Mouse (Mus musculus): ENCODE results near the gene Ly6g6e. TPM values are rescaled to one million over a fixed set of nuclear protein-coding genes. Genes with fewer than 3 reads are reported as not detected.

Gene Ly6g6e
- polyA plus RNA-seq, 1 experiment from 2014 or later = 2.2 TPM

DNA sequence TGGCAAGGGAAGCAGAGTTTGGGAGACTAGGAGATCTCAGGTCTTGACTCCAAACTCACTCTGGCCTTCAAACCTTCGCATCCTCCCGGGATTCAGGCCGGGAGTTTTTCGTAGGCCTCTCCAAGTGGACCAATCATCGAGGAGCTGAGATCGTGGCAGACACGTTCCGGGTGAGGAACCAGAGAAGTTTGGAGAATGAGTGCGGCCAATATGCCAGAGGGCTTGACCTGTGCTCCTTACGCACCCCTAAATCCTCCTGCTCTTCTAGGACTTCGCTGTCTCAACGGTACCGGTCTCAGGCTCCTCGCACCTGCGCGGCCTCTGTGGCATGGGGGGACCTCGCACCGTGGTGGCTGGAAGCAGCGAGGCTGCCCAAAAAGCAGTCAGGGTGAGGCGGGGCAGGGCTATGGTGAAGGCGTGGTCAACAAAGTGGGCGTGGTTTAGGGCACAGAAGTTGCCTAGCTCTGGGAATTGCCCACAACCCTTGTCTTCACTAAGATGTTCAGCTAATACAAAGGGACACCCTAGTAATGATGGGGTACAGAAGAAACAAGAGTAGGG lies 15.9 kb upstream of the Ly6g6e start:
- TF ChIP-seq CTCF (IDR thresholded peaks at IDR 0.05; ENCODE audit: low read depth) = no peak
- H3K4me3 ChIP-seq (ENCODE audit: low read depth, low read length) = no peak overlapping the region
- no peaks in the 10 kb centered on the region; the same call in 1 of the 2 replicates for H3K27me3 ChIP-seq (replicated peaks; ENCODE audit: control insufficient read depth, insufficient read depth, low read length)
- peaks cover 38% of the 10 kb centered on the region for H3K36me3 ChIP-seq (ENCODE audit: control insufficient read depth, insufficient read depth)
- H3K4me2 ChIP-seq (replicated peaks; ENCODE audit: low read depth) = peak overlapping the region; percentile 76; the same call in 1 of the 2 replicates
- no peaks in the 10 kb centered on the region for H3K9me3 ChIP-seq (ENCODE audit: control insufficient read depth)
- no peak overlapping the region for H3K27ac ChIP-seq (ENCODE audit: low read depth, low read length)
- no peak for ATAC-seq
- no peak overlapping the region for H3K9ac ChIP-seq (ENCODE audit: low read depth, low read length)
- H3K4me1 ChIP-seq (replicated peaks; ENCODE audit: control insufficient read depth, insufficient read depth, low read length) = peaks cover 9% of the 10 kb centered on the region; the same call in 1 of the 2 replicates
- 62% methylated on average over 22 of the region's 22 CpGs for WGBS

- Histone ChIP-seq H3K9ac (ENCODE audit: low read depth, low read length) (no peak overlapping the region), H3K4me1 (replicated peaks; ENCODE audit: control insufficient read depth, insufficient read depth, low read length) (peaks cover 9% of the 10 kb centered on the region; the same call in 1 of the 2 replicates), H3K27me3 (replicated peaks; ENCODE audit: control insufficient read depth, insufficient read depth, low read length) (no peaks in the 10 kb centered on the region; the same call in 1 of the 2 replicates), H3K4me3 (ENCODE audit: low read depth, low read length) (no peak overlapping the region), H3K9me3 (ENCODE audit: control insufficient read depth) (no peaks in the 10 kb centered on the region), H3K27ac (ENCODE audit: low read depth, low read length) (no peak overlapping the region), H3K4me2 (replicated peaks; ENCODE audit: low read depth) (no peak overlapping the region), H3K36me3 (ENCODE audit: control insufficient read depth, insufficient read depth) (peaks cover 33% of the 10 kb centered on the region)
- no peak for TF ChIP-seq CTCF (IDR thresholded peaks at IDR 0.05; ENCODE audit: low read depth)
- 71% methylated on average over 8 of the region's 8 CpGs for WGBS
- no peak for ATAC-seq
These were observed 15.4 kb upstream of the Ly6g6e start for GRCm38 (mm10) chr17:35061299-35061698.

DNA sequence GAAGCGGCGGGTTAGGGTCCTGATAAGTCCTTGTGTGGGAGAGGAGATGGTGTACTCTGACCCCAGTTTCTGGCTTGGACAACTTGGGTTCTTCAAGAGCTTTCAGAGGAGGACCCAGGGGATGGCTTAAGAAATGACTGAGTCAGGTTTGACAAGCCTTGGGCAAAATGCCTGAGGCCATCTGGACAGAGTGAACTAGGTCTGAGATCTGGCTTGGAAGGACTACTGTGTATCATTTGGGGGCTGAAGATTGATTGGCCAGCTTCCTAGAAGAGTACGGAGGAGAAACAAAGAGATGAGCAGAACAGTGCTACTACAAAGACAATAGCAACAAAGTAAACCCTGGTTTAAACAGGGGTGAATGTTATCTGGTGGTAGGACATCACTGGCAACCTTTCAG lies 13.2 kb upstream of the Ly6g6e start:
- H3K9me3 ChIP-seq (ENCODE audit: control insufficient read depth) = no peaks in the 10 kb centered on the region
- peaks cover 7% of the 10 kb centered on the region; the same call in 1 of the 2 replicates for H3K27me3 ChIP-seq (replicated peaks; ENCODE audit: control insufficient read depth, insufficient read depth, low read length)
- no peak for ATAC-seq
- peaks cover 14% of the 10 kb centered on the region for H3K36me3 ChIP-seq (ENCODE audit: control insufficient read depth, insufficient read depth)
- H3K4me2 ChIP-seq (replicated peaks; ENCODE audit: low read depth) = no peak overlapping the region
- H3K27ac ChIP-seq (ENCODE audit: low read depth, low read length) = no peak overlapping the region
- H3K9ac ChIP-seq (ENCODE audit: low read depth, low read length) = no peak overlapping the region
- H3K4me1 ChIP-seq (replicated peaks; ENCODE audit: control insufficient read depth, insufficient read depth, low read length) = peaks cover 9% of the 10 kb centered on the region; the same call in 1 of the 2 replicates
- TF ChIP-seq CTCF (IDR thresholded peaks at IDR 0.05; ENCODE audit: low read depth) = no peak
- no peak overlapping the region for H3K4me3 ChIP-seq (ENCODE audit: low read depth, low read length)
- WGBS = 86% methylated on average over 3 of the region's 3 CpGs

GRCm38 (mm10) chr17:35064378-35064877 lies 12.3 kb upstream of the Ly6g6e start:
- ATAC-seq = peak; percentile 4; the same call in 1 of the 2 replicates
- no peak for TF ChIP-seq CTCF (IDR thresholded peaks at IDR 0.05; ENCODE audit: low read depth)
- Histone ChIP-seq H3K9ac (ENCODE audit: low read depth, low read length) (0 out of 2 replicates have a peak overlapping the region, but pooled peaks have one; percentile 45), H3K4me3 (ENCODE audit: low read depth, low read length) (peak overlapping the region; percentile 34), H3K27ac (ENCODE audit: low read depth, low read length) (peak overlapping the region; percentile 23; the same call in 1 of the 2 replicates), H3K27me3 (replicated peaks; ENCODE audit: control insufficient read depth, insufficient read depth, low read length) (peaks cover 7% of the 10 kb centered on the region; the same call in 1 of the 2 replicates), H3K4me2 (replicated peaks; ENCODE audit: low read depth) (peak overlapping the region; percentile 71), H3K4me1 (replicated peaks; ENCODE audit: control insufficient read depth, insufficient read depth, low read length) (peaks cover 9% of the 10 kb centered on the region; the same call in 1 of the 2 replicates), H3K36me3 (ENCODE audit: control insufficient read depth, insufficient read depth) (peaks cover 13% of the 10 kb centered on the region), H3K9me3 (ENCODE audit: control insufficient read depth) (no peaks in the 10 kb centered on the region)
- WGBS = 35% methylated on average over 10 of the region's 10 CpGs

GRCm38 (mm10) chr17:35064951-35065947 lies 11.5 kb upstream of the Ly6g6e start, which contains the start of gene Ly6g6c:
Ly6g6c (plus strand) TSS chr17:35065388.
- 7% methylated on average over 48 of the region's 48 CpGs for WGBS
- no peaks in the 10 kb centered on the region for H3K9me3 ChIP-seq (ENCODE audit: control insufficient read depth)
- peak; percentile 33 for TF ChIP-seq CTCF (IDR thresholded peaks at IDR 0.05; ENCODE audit: low read depth)
- H3K4me3 ChIP-seq (ENCODE audit: low read depth, low read length) = peak within 1 kb of the TSS; percentile 34
- H3K36me3 ChIP-seq (ENCODE audit: control insufficient read depth, insufficient read depth) = peaks cover 13% of the 10 kb centered on the region
- ATAC-seq = peak; percentile 84
- peak within 1 kb of the TSS; percentile 71 for H3K4me2 ChIP-seq (replicated peaks; ENCODE audit: low read depth)
- H3K4me1 ChIP-seq (replicated peaks; ENCODE audit: control insufficient read depth, insufficient read depth, low read length) = peaks cover 9% of the 10 kb centered on the region; the same call in 1 of the 2 replicates
- H3K27ac ChIP-seq (ENCODE audit: low read depth, low read length) = peak within 1 kb of the TSS; percentile 23; the same call in 1 of the 2 replicates
- peaks cover 7% of the 10 kb centered on the region; the same call in 1 of the 2 replicates for H3K27me3 ChIP-seq (replicated peaks; ENCODE audit: control insufficient read depth, insufficient read depth, low read length)
- H3K9ac ChIP-seq (ENCODE audit: low read depth, low read length) = peak within 1 kb of the TSS; percentile 45; the same call in 1 of the 2 replicates
